Mouse (Mus musculus): ENCODE measurements around the gene Sucla2.

GRCm38 (mm10) chr14:73477077-73477476 lies 48.0 kb upstream of the Sucla2 start:
- TF ChIP-seq POLR2A (IDR thresholded peaks at IDR 0.05; ENCODE audit: insufficient read depth, low read length): no peak
- no peak for TF ChIP-seq EP300 (IDR thresholded peaks at IDR 0.05; ENCODE audit: insufficient read depth, low read depth, low read length)
- no peak for TF ChIP-seq CTCF (IDR thresholded peaks at IDR 0.05; ENCODE audit: low read depth, low read length)
